Mouse (Mus musculus): ENCODE data around the gene Slc25a48. TPM values are rescaled to one million over a fixed set of nuclear protein-coding genes. Genes with fewer than 3 reads are reported as not detected.

Slc25a48 gene
- polyA plus RNA-seq, 1 experiment from 2014 or later, result 0.04 TPM

DNA sequence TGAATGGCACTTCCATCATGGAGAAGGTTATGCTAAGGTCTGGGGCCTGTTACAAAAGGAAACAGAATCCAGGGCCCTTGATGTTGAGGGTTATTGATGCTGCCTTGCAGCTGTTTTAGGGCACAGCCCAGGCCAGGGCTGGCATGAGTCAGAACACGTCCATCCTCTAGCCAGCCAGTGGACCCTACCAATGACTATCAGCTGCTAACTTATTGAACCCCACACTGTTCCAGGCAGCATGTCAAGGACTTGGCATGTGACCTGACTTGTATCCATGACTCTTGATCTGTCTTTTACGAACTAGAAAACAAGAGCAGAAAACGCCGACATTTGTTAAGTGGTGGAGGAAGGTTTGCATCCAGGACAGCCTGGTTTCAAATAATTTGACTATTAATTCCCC lies 24.6 kb downstream of the Slc25a48 start:
- no peak overlapping the region for H3K4me2 ChIP-seq
- no peak overlapping the region for H3K27ac ChIP-seq (ENCODE audit: low read depth, low read length)
- H3K27me3 ChIP-seq (ENCODE audit: control insufficient read depth, insufficient read depth, low read length), result peaks cover 2% of the 10 kb centered on the region; the same call in 1 of the 2 replicates
- ATAC-seq (replicated peaks; ENCODE audit: insufficient number of reproducible peaks, low FRiP score, low TSS enrichment), result no peak
- H3K9ac ChIP-seq (ENCODE audit: low read depth, low read length), result no peak overlapping the region
- H3K4me1 ChIP-seq (ENCODE audit: control insufficient read depth, insufficient read depth, low read length), result no peaks in the 10 kb centered on the region
- H3K36me3 ChIP-seq (ENCODE audit: control insufficient read depth, insufficient read depth, low read length), result no peaks in the 10 kb centered on the region
- WGBS (ENCODE audit: insufficient replicate concordance), result 89% methylated on average over 4 of the region's 4 CpGs
- no peaks in the 10 kb centered on the region for H3K9me3 ChIP-seq (replicated peaks; ENCODE audit: control insufficient read depth, low read length)
- no peak overlapping the region for H3K4me3 ChIP-seq (ENCODE audit: low read depth, low read length)

DNA sequence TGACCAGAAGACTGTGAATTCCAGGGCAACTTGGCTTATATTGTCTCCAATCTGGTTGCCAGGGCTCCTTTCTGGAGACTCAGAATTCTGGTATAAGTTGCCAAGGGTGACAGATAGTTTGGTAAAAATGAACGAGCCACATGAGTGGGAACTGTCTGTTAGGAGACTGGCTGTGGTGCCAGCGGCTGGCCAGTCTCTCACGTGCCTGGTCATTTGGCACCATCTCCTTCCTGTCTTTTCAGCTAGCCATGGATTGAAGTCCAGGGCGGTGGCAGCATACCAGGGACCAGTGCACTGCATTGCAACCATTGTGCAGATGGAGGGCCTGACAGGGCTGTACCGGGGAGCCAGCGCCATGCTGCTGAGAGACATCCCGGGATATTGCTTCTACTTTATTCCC lies 25.1 kb downstream of the Slc25a48 start:
- no peak overlapping the region for H3K9ac ChIP-seq (ENCODE audit: low read depth, low read length)
- 82% methylated on average over 7 of the region's 7 CpGs for WGBS (ENCODE audit: insufficient replicate concordance)
- no peak for ATAC-seq (replicated peaks; ENCODE audit: insufficient number of reproducible peaks, low FRiP score, low TSS enrichment)

DNA sequence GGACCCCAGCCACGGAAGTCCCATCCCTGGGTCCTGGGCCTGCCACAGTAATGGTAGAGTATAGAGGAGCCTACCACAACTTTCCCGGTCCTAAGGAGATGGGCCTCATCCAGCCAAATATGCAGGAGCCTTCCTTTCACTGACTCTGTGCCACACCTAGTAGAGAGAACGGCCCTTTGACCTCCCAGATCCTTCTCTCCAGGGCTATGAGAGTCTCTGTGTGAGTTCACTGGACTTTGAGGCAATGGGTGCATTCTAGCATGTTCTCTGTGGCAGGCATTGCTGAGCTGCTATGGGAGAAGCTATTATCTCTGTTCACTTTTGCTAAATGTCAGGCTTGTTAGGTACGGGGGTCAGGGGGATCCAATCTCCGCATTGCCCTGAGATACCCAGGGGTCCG lies 25.6 kb downstream of the Slc25a48 start:
- no peaks in the 10 kb centered on the region for H3K9me3 ChIP-seq (replicated peaks; ENCODE audit: control insufficient read depth, low read length)
- H3K4me1 ChIP-seq (ENCODE audit: control insufficient read depth, insufficient read depth, low read length), result no peaks in the 10 kb centered on the region
- no peak overlapping the region for H3K4me2 ChIP-seq
- ATAC-seq (replicated peaks; ENCODE audit: insufficient number of reproducible peaks, low FRiP score, low TSS enrichment), result no peak
- H3K27ac ChIP-seq (ENCODE audit: low read depth, low read length), result no peak overlapping the region
- WGBS (ENCODE audit: insufficient replicate concordance), result 67% methylated on average over 6 of the region's 6 CpGs
- no peak overlapping the region for H3K4me3 ChIP-seq (ENCODE audit: low read depth, low read length)
- no peaks in the 10 kb centered on the region for H3K36me3 ChIP-seq (ENCODE audit: control insufficient read depth, insufficient read depth, low read length)
- no peaks in the 10 kb centered on the region; the same call in 1 of the 2 replicates for H3K27me3 ChIP-seq (ENCODE audit: control insufficient read depth, insufficient read depth, low read length)
- H3K9ac ChIP-seq (ENCODE audit: low read depth, low read length), result no peak overlapping the region

More for the DNA sequence above, 25.1 kb downstream of the Slc25a48 start:
- H3K36me3 ChIP-seq (ENCODE audit: control insufficient read depth, insufficient read depth, low read length), result no peaks in the 10 kb centered on the region
- no peaks in the 10 kb centered on the region for H3K9me3 ChIP-seq (replicated peaks; ENCODE audit: control insufficient read depth, low read length)
- H3K4me3 ChIP-seq (ENCODE audit: low read depth, low read length), result no peak overlapping the region
- H3K4me2 ChIP-seq, result no peak overlapping the region
- H3K4me1 ChIP-seq (ENCODE audit: control insufficient read depth, insufficient read depth, low read length), result no peaks in the 10 kb centered on the region
- H3K27ac ChIP-seq (ENCODE audit: low read depth, low read length), result no peak overlapping the region
- peaks cover 2% of the 10 kb centered on the region; the same call in 1 of the 2 replicates for H3K27me3 ChIP-seq (ENCODE audit: control insufficient read depth, insufficient read depth, low read length)

DNA sequence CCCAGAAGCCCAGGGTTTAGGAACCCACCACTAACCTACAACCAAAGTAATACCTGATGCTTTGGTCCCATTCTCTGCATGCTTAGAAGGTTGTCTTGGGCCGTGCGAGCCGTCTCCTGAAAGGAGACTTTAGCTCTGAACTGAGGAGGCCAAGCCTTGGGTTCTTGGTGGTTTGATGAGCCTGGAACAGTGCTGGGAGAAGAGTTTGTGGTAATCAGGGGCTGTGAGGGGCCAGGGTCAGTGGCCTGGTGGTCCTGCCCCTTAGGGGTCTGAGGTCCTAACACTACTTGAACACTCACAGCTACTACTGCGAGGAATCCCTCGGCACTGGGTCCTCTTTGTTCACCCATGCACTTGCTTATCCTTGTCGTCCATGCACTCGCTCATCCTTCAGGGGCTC lies 29.6 kb downstream of the Slc25a48 start:
- H3K9ac ChIP-seq (ENCODE audit: low read depth, low read length), result no peak overlapping the region
- WGBS (ENCODE audit: insufficient replicate concordance), result 92% methylated on average over 7 of the region's 7 CpGs
- no peaks in the 10 kb centered on the region for H3K9me3 ChIP-seq (replicated peaks; ENCODE audit: control insufficient read depth, low read length)
- H3K27ac ChIP-seq (ENCODE audit: low read depth, low read length), result no peak overlapping the region
- no peak overlapping the region for H3K4me3 ChIP-seq (ENCODE audit: low read depth, low read length)
- ATAC-seq (replicated peaks; ENCODE audit: insufficient number of reproducible peaks, low FRiP score, low TSS enrichment), result no peak
- no peaks in the 10 kb centered on the region for H3K36me3 ChIP-seq (ENCODE audit: control insufficient read depth, insufficient read depth, low read length)
- H3K27me3 ChIP-seq (ENCODE audit: control insufficient read depth, insufficient read depth, low read length), result peaks cover 2% of the 10 kb centered on the region; the same call in 1 of the 2 replicates
- no peak overlapping the region for H3K4me2 ChIP-seq
- no peaks in the 10 kb centered on the region for H3K4me1 ChIP-seq (ENCODE audit: control insufficient read depth, insufficient read depth, low read length)

GRCm38 (mm10) chr13:56468536-56468935 lies 30.4 kb downstream of the Slc25a48 start:
- peaks cover 2% of the 10 kb centered on the region; the same call in 1 of the 2 replicates for H3K27me3 ChIP-seq (ENCODE audit: control insufficient read depth, insufficient read depth, low read length)
- no peaks in the 10 kb centered on the region for H3K4me1 ChIP-seq (ENCODE audit: control insufficient read depth, insufficient read depth, low read length)
- ATAC-seq (replicated peaks; ENCODE audit: insufficient number of reproducible peaks, low FRiP score, low TSS enrichment), result no peak
- no peak overlapping the region for H3K4me3 ChIP-seq (ENCODE audit: low read depth, low read length)
- H3K4me2 ChIP-seq, result no peak overlapping the region
- H3K9ac ChIP-seq (ENCODE audit: low read depth, low read length), result no peak overlapping the region
- H3K9me3 ChIP-seq (replicated peaks; ENCODE audit: control insufficient read depth, low read length), result no peaks in the 10 kb centered on the region
- H3K27ac ChIP-seq (ENCODE audit: low read depth, low read length), result no peak overlapping the region
- WGBS (ENCODE audit: insufficient replicate concordance), result 85% methylated on average over 4 of the region's 4 CpGs
- H3K36me3 ChIP-seq (ENCODE audit: control insufficient read depth, insufficient read depth, low read length), result no peaks in the 10 kb centered on the region

GRCm38 (mm10) chr13:56471211-56471610 lies 33.1 kb downstream of the Slc25a48 start:
- Histone ChIP-seq H3K9me3 (replicated peaks; ENCODE audit: control insufficient read depth, low read length) (no peaks in the 10 kb centered on the region), H3K4me3 (ENCODE audit: low read depth, low read length) (no peak overlapping the region), H3K4me2 (no peak overlapping the region), H3K27me3 (ENCODE audit: control insufficient read depth, insufficient read depth, low read length) (peaks cover 5% of the 10 kb centered on the region; the same call in 1 of the 2 replicates), H3K4me1 (ENCODE audit: control insufficient read depth, insufficient read depth, low read length) (no peaks in the 10 kb centered on the region), H3K9ac (ENCODE audit: low read depth, low read length) (no peak overlapping the region), H3K27ac (ENCODE audit: low read depth, low read length) (no peak overlapping the region), H3K36me3 (ENCODE audit: control insufficient read depth, insufficient read depth, low read length) (no peaks in the 10 kb centered on the region)
- ATAC-seq (replicated peaks; ENCODE audit: insufficient number of reproducible peaks, low FRiP score, low TSS enrichment), result no peak
- WGBS (ENCODE audit: insufficient replicate concordance), result 83% methylated on average over 6 of the region's 6 CpGs

GRCm38 (mm10) chr13:56471951-56472350 lies 33.8 kb downstream of the Slc25a48 start:
- Histone ChIP-seq H3K4me1 (ENCODE audit: control insufficient read depth, insufficient read depth, low read length) (no peaks in the 10 kb centered on the region; the same call in 1 of the 2 replicates), H3K4me3 (ENCODE audit: low read depth, low read length) (no peak overlapping the region), H3K27ac (ENCODE audit: low read depth, low read length) (no peak overlapping the region), H3K4me2 (no peak overlapping the region), H3K36me3 (ENCODE audit: control insufficient read depth, insufficient read depth, low read length) (no peaks in the 10 kb centered on the region), H3K9ac (ENCODE audit: low read depth, low read length) (no peak overlapping the region), H3K27me3 (ENCODE audit: control insufficient read depth, insufficient read depth, low read length) (peaks cover 5% of the 10 kb centered on the region; the same call in 1 of the 2 replicates), H3K9me3 (replicated peaks; ENCODE audit: control insufficient read depth, low read length) (no peaks in the 10 kb centered on the region)
- ATAC-seq (replicated peaks; ENCODE audit: insufficient number of reproducible peaks, low FRiP score, low TSS enrichment), result no peak
- WGBS (ENCODE audit: insufficient replicate concordance), result 78% methylated on average over 9 of the region's 9 CpGs

DNA sequence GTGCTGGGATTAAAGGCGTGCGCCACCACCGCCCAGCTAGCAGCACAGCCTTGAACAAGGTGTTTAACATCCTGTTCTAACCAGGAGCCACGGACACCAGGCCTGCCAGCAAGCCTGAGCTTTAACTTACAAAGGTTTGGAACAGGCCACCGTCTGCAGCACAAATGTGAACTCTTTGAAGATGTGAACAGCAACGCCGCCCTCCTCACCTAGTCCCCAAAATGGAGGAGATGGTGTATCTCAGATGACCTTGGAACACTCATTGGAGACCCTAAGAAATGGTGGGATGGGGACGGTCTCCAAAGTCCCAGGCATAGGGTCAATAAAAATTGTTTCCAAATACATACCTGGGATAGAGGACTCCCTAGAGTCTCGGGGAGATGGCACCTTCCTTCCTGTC lies 34.5 kb downstream of the Slc25a48 start:
- Histone ChIP-seq H3K27me3 (ENCODE audit: control insufficient read depth, insufficient read depth, low read length) (peaks cover 5% of the 10 kb centered on the region; the same call in 1 of the 2 replicates), H3K36me3 (ENCODE audit: control insufficient read depth, insufficient read depth, low read length) (no peaks in the 10 kb centered on the region), H3K27ac (ENCODE audit: low read depth, low read length) (no peak overlapping the region), H3K9me3 (replicated peaks; ENCODE audit: control insufficient read depth, low read length) (no peaks in the 10 kb centered on the region), H3K9ac (ENCODE audit: low read depth, low read length) (no peak overlapping the region), H3K4me3 (ENCODE audit: low read depth, low read length) (no peak overlapping the region), H3K4me2 (no peak overlapping the region), H3K4me1 (ENCODE audit: control insufficient read depth, insufficient read depth, low read length) (peaks cover 3% of the 10 kb centered on the region; the same call in 1 of the 2 replicates)
- WGBS (ENCODE audit: insufficient replicate concordance), result 76% methylated on average over 9 of the region's 9 CpGs
- no peak for ATAC-seq (replicated peaks; ENCODE audit: insufficient number of reproducible peaks, low FRiP score, low TSS enrichment)

DNA sequence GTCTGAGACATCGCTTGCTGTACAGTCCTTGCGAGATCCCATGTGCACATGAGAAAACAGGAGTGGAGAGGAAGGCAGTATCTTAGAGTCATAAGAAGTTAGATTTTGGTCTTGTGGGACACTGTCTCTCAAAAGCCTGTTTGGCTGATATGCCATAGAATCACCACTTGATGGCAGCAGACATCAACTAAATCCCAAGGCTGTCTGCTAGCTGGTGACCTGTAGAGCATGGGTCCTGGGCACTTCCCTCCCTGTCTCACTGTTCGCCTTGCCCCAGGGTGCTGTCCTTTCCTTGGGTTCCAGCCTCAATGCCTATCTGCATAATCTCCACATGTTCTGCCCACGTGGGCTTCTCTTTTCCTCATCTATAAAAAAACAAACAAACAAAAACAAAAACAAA lies 37.2 kb downstream of the Slc25a48 start:
- ATAC-seq (replicated peaks; ENCODE audit: insufficient number of reproducible peaks, low FRiP score, low TSS enrichment), result no peak
- H3K27me3 ChIP-seq (ENCODE audit: control insufficient read depth, insufficient read depth, low read length), result peaks cover 6% of the 10 kb centered on the region; the same call in 1 of the 2 replicates
- H3K4me1 ChIP-seq (ENCODE audit: control insufficient read depth, insufficient read depth, low read length), result peaks cover 3% of the 10 kb centered on the region; the same call in 1 of the 2 replicates
- no peak overlapping the region for H3K4me3 ChIP-seq (ENCODE audit: low read depth, low read length)
- H3K9me3 ChIP-seq (replicated peaks; ENCODE audit: control insufficient read depth, low read length), result no peaks in the 10 kb centered on the region
- H3K27ac ChIP-seq (ENCODE audit: low read depth, low read length), result no peak overlapping the region
- H3K36me3 ChIP-seq (ENCODE audit: control insufficient read depth, insufficient read depth, low read length), result no peaks in the 10 kb centered on the region
- H3K9ac ChIP-seq (ENCODE audit: low read depth, low read length), result no peak overlapping the region
- 23% methylated on average over 4 of the region's 4 CpGs for WGBS (ENCODE audit: insufficient replicate concordance)
- no peak overlapping the region for H3K4me2 ChIP-seq

Measured in heart, embryonic 11.5 days (tissue).